Mouse (Mus musculus): ENCODE measurements around the gene Casp7.

The Casp7 gene

GRCm38 (mm10) chr19:56486926-56487325, 90.0 kb downstream of the Casp7 start:
- in situ Hi-C loops (cut with MboI; ENCODE audit: low pct_unique_long_range_greater_than_20kb in 1 of 2, low sequenced_read_pairs in 2 of 2, unreplicated experiment in 1 of 2) = no loop called here

GRCm38 (mm10) chr19:56487339-56487738, 90.4 kb downstream of the Casp7 start:
- in situ Hi-C loops (cut with MboI; ENCODE audit: low pct_unique_long_range_greater_than_20kb in 1 of 2, low sequenced_read_pairs in 2 of 2, unreplicated experiment in 1 of 2) = no loop called here

- in situ Hi-C loops (cut with MboI; ENCODE audit: low pct_unique_long_range_greater_than_20kb in 1 of 2, low sequenced_read_pairs in 2 of 2, unreplicated experiment in 1 of 2) = no loop called here
Measured at GRCm38 (mm10) chr19:56489601-56490000, 92.7 kb downstream of the Casp7 start.
